Mouse (Mus musculus) stomach, postnatal 0 days (tissue): ENCODE results near the gene Med27.

Source experiments
- CTCF ChIP-seq: IDR thresholded peaks from 2 replicates; pipeline ENCODE4 v1.5.1; 2016; ENCODE audit warnings: antibody characterized with exemption, low read depth, mild to moderate bottlenecking, moderate library complexity
- EP300 ChIP-seq: optimal IDR thresholded peaks from 2 replicates; pipeline ENCODE3; 2016; ENCODE audit warnings: antibody characterized with exemption

DNA sequence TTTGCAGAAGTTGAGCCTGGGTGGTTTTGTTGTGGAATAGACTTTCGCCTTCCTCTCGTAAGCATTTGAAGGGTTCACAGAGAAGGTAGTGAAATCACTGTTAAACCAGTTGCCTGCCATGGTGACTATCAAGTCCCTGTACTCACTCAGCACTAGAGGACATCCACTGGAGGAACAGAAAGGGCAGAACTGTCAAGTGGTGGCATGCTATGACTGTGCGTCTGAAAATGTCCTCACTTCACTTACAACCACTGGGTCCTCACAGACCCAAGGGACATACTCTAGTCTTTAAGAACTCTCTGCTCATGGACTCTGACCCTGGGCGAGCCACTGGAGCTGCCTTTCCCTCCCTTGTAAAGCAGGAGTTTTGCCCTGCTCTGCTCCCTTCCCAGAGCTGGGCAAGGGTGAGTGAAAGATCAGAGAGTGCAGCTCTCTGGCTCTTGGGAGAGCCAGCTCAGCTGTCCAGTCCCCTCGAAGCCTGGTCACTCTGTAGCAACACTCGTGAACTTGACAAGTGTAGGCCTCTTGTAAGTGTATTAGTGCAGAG, 116.5 kb downstream of the Med27 start:
- TF ChIP-seq EP300, result no peak
- no peak for TF ChIP-seq CTCF
